Mouse (Mus musculus): Measurements from ENCODE around the gene Olfr69.
"Not testable (repeated sequence)": the region's sequence is repeated elsewhere in the genome, so short reads cannot be mapped to it uniquely, and the experiment has no call there.

Gene Olfr69

GRCm38 (mm10) chr7:103771494-103771893, at the start of gene Olfr69:
TSS of gene Olfr69 (minus strand) at chr7:103771594.
- DNase-seq = no peak

GRCm38 (mm10) chr7:103815085-103815484, 43.7 kb upstream of the Olfr69 start:
- DNase-seq = not testable (repeated sequence)

GRCm38 (mm10) chr7:103813766-103814165, 42.4 kb upstream of the Olfr69 start, which contains the start of gene Hbb-bt:
TSS of gene Hbb-bt (minus strand) at chr7:103813996.
- DNase-seq = no peak

GRCm38 (mm10) chr7:103813152-103813551, 41.8 kb upstream of the Olfr69 start:
- not testable (repeated sequence) for DNase-seq

- DNase-seq = no peak
Measured at GRCm38 (mm10) chr7:103812174-103812573, 40.8 kb upstream of the Olfr69 start.

- no peak for DNase-seq
Measured at GRCm38 (mm10) chr7:103811223-103811845, 39.9 kb upstream of the Olfr69 start.

- DNase-seq = no peak
Measured at GRCm38 (mm10) chr7:103810746-103811145, 39.4 kb upstream of the Olfr69 start.

- DNase-seq = no peak
Measured at GRCm38 (mm10) chr7:103810296-103810695, 38.9 kb upstream of the Olfr69 start.

GRCm38 (mm10) chr7:103809801-103810155, 38.4 kb upstream of the Olfr69 start:
- no peak for DNase-seq

- DNase-seq = no peak
Measured at GRCm38 (mm10) chr7:103808971-103809800, 37.8 kb upstream of the Olfr69 start.

- DNase-seq = not testable (repeated sequence)
Measured at GRCm38 (mm10) chr7:103808120-103808519, 36.7 kb upstream of the Olfr69 start.

GRCm38 (mm10) chr7:103806856-103807255, 35.5 kb upstream of the Olfr69 start:
- DNase-seq = peak; percentile 1

GRCm38 (mm10) chr7:103792669-103793388, 21.4 kb upstream of the Olfr69 start:
- no peak for DNase-seq

- DNase-seq = no peak
Measured at GRCm38 (mm10) chr7:103791721-103792120, 20.3 kb upstream of the Olfr69 start, which contains the start of gene Olfr67. TSS of gene Olfr67 (minus strand) at chr7:103791821.

- no peak for DNase-seq
Measured at GRCm38 (mm10) chr7:103779598-103779997, 8.2 kb upstream of the Olfr69 start, which contains the start of gene Olfr68. TSS of gene Olfr68 (minus strand) at chr7:103779698.

GRCm38 (mm10) chr7:103777652-103778051, 6.3 kb upstream of the Olfr69 start:
- not testable (repeated sequence) for DNase-seq

GRCm38 (mm10) chr7:103767687-103768086, 3.7 kb downstream of the Olfr69 start:
- not testable (repeated sequence) for DNase-seq

- not testable (repeated sequence) for DNase-seq
Measured at GRCm38 (mm10) chr7:103762212-103762611, 9.2 kb downstream of the Olfr69 start.

GRCm38 (mm10) chr7:103757233-103757632, 14.2 kb downstream of the Olfr69 start, which contains the start of gene Olfr630:
TSS of gene Olfr630 (minus strand) at chr7:103757333.
- no peak for DNase-seq

- no peak for DNase-seq
Measured at GRCm38 (mm10) chr7:103744843-103745242, 26.6 kb downstream of the Olfr69 start, which contains the start of gene Olfr629. TSS of gene Olfr629 (minus strand) at chr7:103744943.

GRCm38 (mm10) chr7:103730074-103730473, 41.3 kb downstream of the Olfr69 start, which contains the start of gene Olfr628:
TSS of gene Olfr628 (plus strand) at chr7:103730374.
- DNase-seq = no peak

GRCm38 (mm10) chr7:103716398-103716797, 55.0 kb downstream of the Olfr69 start:
- not testable (repeated sequence) for DNase-seq

Measured in cerebellum, adult 9-10 months (tissue).